Mouse (Mus musculus): ENCODE measurements around the gene Wfdc15a.

GRCm38 (mm10) chr2:164184145-164184719, 15.7 kb downstream of the Wfdc15a start:
- TF ChIP-seq CTCF (IDR thresholded peaks at IDR 0.05; ENCODE audit: control insufficient read depth, insufficient read depth, insufficient read length) (no peak), FOSL1 (IDR thresholded peaks at IDR 0.05; ENCODE audit: insufficient read depth, low read length, poor library complexity, severe bottlenecking) (no peak), CEBPB (IDR thresholded peaks at IDR 0.05; ENCODE audit: low read depth) (no peak), USF1 (IDR thresholded peaks at IDR 0.05; ENCODE audit: low read depth) (no peak), MAX (IDR thresholded peaks at IDR 0.05) (no peak)

All from C2C12 (cell line).